Mouse (Mus musculus): ENCODE results near the gene Ecd. TPM values are rescaled to one million over a fixed set of nuclear protein-coding genes. Genes with fewer than 3 reads are reported as not detected.

Gene Ecd
- total RNA-seq (2014; rRNA removed) (39.6 and 42.6 TPM in 2 replicates), polyA plus RNA-seq (2015; fragmentation: Nextera tagmentation; extraction: Ambion mirVana) (36.3 TPM in 2 replicates)

- Histone ChIP-seq H3K4me3 (ENCODE audit: low read depth, low read length) (peak within 1 kb of the TSS; percentile 85), H3K27ac (ENCODE audit: low read depth, low read length) (peak within 1 kb of the TSS; percentile 91), H3K9ac (replicated peaks; ENCODE audit: low read length, poor library complexity, severe bottlenecking) (peak within 1 kb of the TSS; percentile 96), H3K4me1 (ENCODE audit: insufficient read depth, low read length) (0 out of 2 replicates have a peak, but pooled peaks cover 3% of the 10 kb centered on the region), H3K27me3 (ENCODE audit: insufficient read depth, low read length) (no peaks in the 10 kb centered on the region), H3K9me3 (ENCODE audit: low read length) (no peaks in the 10 kb centered on the region), H3K36me3 (ENCODE audit: insufficient read depth, low read length) (peaks cover 7% of the 10 kb centered on the region), H3K4me2 (ENCODE audit: low read depth, low read length, poor library complexity, severe bottlenecking) (peak within 1 kb of the TSS; percentile 55)
- DNase-seq (ENCODE audit: low spot score) (peak; percentile 98), ATAC-seq (ENCODE audit: low FRiP score) (peak; percentile 99)
- WGBS, result 1% methylated on average over 40 of the region's 42 CpGs
- TF ChIP-seq CTCF (IDR thresholded peaks at IDR 0.05), result peak; percentile 48
These were observed at the start of gene Ecd, which contains the start of gene Fam149b for GRCm38 (mm10) chr14:20347991-20348541. Gene Ecd, minus strand, starts transcription at chr14:20348121. Gene Fam149b, plus strand, starts transcription at chr14:20348162.

GRCm38 (mm10) chr14:20397220-20397619 lies 49.3 kb upstream of the Ecd start:
- H3K9ac ChIP-seq (replicated peaks; ENCODE audit: low read length, poor library complexity, severe bottlenecking), result no peak overlapping the region
- H3K27ac ChIP-seq (ENCODE audit: low read depth, low read length), result no peak overlapping the region
- H3K27me3 ChIP-seq (ENCODE audit: insufficient read depth, low read length), result no peaks in the 10 kb centered on the region
- DNase-seq (ENCODE audit: low spot score) (no peak), ATAC-seq (ENCODE audit: low FRiP score) (no peak)
- TF ChIP-seq CTCF (IDR thresholded peaks at IDR 0.05), result no peak
- 84% methylated on average over 9 of the region's 9 CpGs for WGBS
- H3K9me3 ChIP-seq (ENCODE audit: low read length), result no peaks in the 10 kb centered on the region
- 0 out of 2 replicates have a peak, but pooled peaks cover 4% of the 10 kb centered on the region for H3K4me1 ChIP-seq (ENCODE audit: insufficient read depth, low read length)
- H3K4me3 ChIP-seq (ENCODE audit: low read depth, low read length), result no peak overlapping the region
- no peak overlapping the region for H3K4me2 ChIP-seq (ENCODE audit: low read depth, low read length, poor library complexity, severe bottlenecking)
- no peaks in the 10 kb centered on the region for H3K36me3 ChIP-seq (ENCODE audit: insufficient read depth, low read length)

GRCm38 (mm10) chr14:20393205-20393913 lies 45.4 kb upstream of the Ecd start, which contains the start of gene Mrps16:
Gene Mrps16, minus strand, starts transcription at chr14:20393634.
- under 1% methylated on average over 68 of the region's 68 CpGs for WGBS
- ATAC-seq (ENCODE audit: low FRiP score) (peak; percentile 94), DNase-seq (ENCODE audit: low spot score) (peak; percentile 98)
- no peaks in the 10 kb centered on the region for H3K9me3 ChIP-seq (ENCODE audit: low read length)
- H3K4me2 ChIP-seq (ENCODE audit: low read depth, low read length, poor library complexity, severe bottlenecking), result peak within 1 kb of the TSS; percentile 43
- peak; percentile 93 for TF ChIP-seq CTCF (IDR thresholded peaks at IDR 0.05)
- peaks cover 4% of the 10 kb centered on the region; the same call in 1 of the 2 replicates for H3K36me3 ChIP-seq (ENCODE audit: insufficient read depth, low read length)
- peak within 1 kb of the TSS; percentile 64 for H3K4me3 ChIP-seq (ENCODE audit: low read depth, low read length)
- H3K27ac ChIP-seq (ENCODE audit: low read depth, low read length), result peak within 1 kb of the TSS; percentile 79
- H3K9ac ChIP-seq (replicated peaks; ENCODE audit: low read length, poor library complexity, severe bottlenecking), result peak within 1 kb of the TSS; percentile 81
- no peaks in the 10 kb centered on the region for H3K27me3 ChIP-seq (ENCODE audit: insufficient read depth, low read length)
- peaks cover 4% of the 10 kb centered on the region; the same call in 1 of the 2 replicates for H3K4me1 ChIP-seq (ENCODE audit: insufficient read depth, low read length)

GRCm38 (mm10) chr14:20392326-20392725 lies 44.4 kb upstream of the Ecd start:
- H3K9ac ChIP-seq (replicated peaks; ENCODE audit: low read length, poor library complexity, severe bottlenecking), result no peak overlapping the region
- 88% methylated on average over 3 of the region's 4 CpGs for WGBS
- no peak for TF ChIP-seq CTCF (IDR thresholded peaks at IDR 0.05)

GRCm38 (mm10) chr14:20389446-20390079 lies 41.6 kb upstream of the Ecd start:
- peaks cover 12% of the 10 kb centered on the region for H3K36me3 ChIP-seq (ENCODE audit: insufficient read depth, low read length)
- 88% methylated on average over 8 of the region's 8 CpGs for WGBS
- no peaks in the 10 kb centered on the region for H3K27me3 ChIP-seq (ENCODE audit: insufficient read depth, low read length)
- peak overlapping the region; percentile 59 for H3K4me2 ChIP-seq (ENCODE audit: low read depth, low read length, poor library complexity, severe bottlenecking)
- no peak for TF ChIP-seq CTCF (IDR thresholded peaks at IDR 0.05)
- ATAC-seq (ENCODE audit: low FRiP score) (no peak), DNase-seq (ENCODE audit: low spot score) (no peak)
- peak overlapping the region; percentile 71; the same call in 1 of the 2 replicates for H3K9ac ChIP-seq (replicated peaks; ENCODE audit: low read length, poor library complexity, severe bottlenecking)
- no peaks in the 10 kb centered on the region for H3K9me3 ChIP-seq (ENCODE audit: low read length)
- H3K4me3 ChIP-seq (ENCODE audit: low read depth, low read length), result peak overlapping the region; percentile 65; the same call in 1 of the 2 replicates
- H3K27ac ChIP-seq (ENCODE audit: low read depth, low read length), result peak overlapping the region; percentile 77
- peaks cover 10% of the 10 kb centered on the region for H3K4me1 ChIP-seq (ENCODE audit: insufficient read depth, low read length)

More at GRCm38 (mm10) chr14:20392326-20392725, 44.4 kb upstream of the Ecd start:
- Histone ChIP-seq H3K27ac (ENCODE audit: low read depth, low read length) (no peak overlapping the region), H3K4me2 (ENCODE audit: low read depth, low read length, poor library complexity, severe bottlenecking) (peak overlapping the region; percentile 43), H3K4me1 (ENCODE audit: insufficient read depth, low read length) (peaks cover 6% of the 10 kb centered on the region), H3K27me3 (ENCODE audit: insufficient read depth, low read length) (no peaks in the 10 kb centered on the region), H3K9me3 (ENCODE audit: low read length) (no peaks in the 10 kb centered on the region), H3K4me3 (ENCODE audit: low read depth, low read length) (no peak overlapping the region; the same call in 1 of the 2 replicates), H3K36me3 (ENCODE audit: insufficient read depth, low read length) (peaks cover 4% of the 10 kb centered on the region; the same call in 1 of the 2 replicates)
- no peak for DNase-seq (ENCODE audit: low spot score)
- ATAC-seq (ENCODE audit: low FRiP score), result no peak
